Mouse (Mus musculus) hindbrain, embryonic 16.5 days (tissue): ENCODE results near the gene Vmn1r21. TPM values are rescaled to one million over a fixed set of nuclear protein-coding genes. Genes with fewer than 3 reads are reported as not detected.

Experiments
- ATAC-seq: fragments of 200-750 bp; cut with Nextera tagmentation; 2 replicates; pipeline ENCODE4 v1.8.0; 2017; ENCODE audit warnings: moderate TSS enrichment, moderate library complexity
- H3K27ac ChIP-seq: fragments of 300-500 bp; sonication (generic); 2 replicates; pipeline ENCODE4 v1.5.1; 2014; ENCODE audit warnings: low read depth, mild to moderate bottlenecking, control low read depth, low read length, moderate library complexity
- H3K27me3 ChIP-seq: fragments of 300-500 bp; sonication (generic); replicated peaks from 2 replicates; pipeline ENCODE4 v1.6.1; 2014; ENCODE audit warnings: low read length; ENCODE audit not compliant: control insufficient read depth, insufficient read depth
- H3K36me3 ChIP-seq: fragments of 300-500 bp; sonication (generic); 2 replicates; pipeline ENCODE4 v1.6.1; 2014; ENCODE audit warnings: mild to moderate bottlenecking, low read length, moderate library complexity, mixed read lengths; ENCODE audit not compliant: control insufficient read depth, insufficient read depth
- H3K4me1 ChIP-seq: fragments of 300-500 bp; sonication (generic); 2 replicates; pipeline ENCODE4 v1.6.1; 2014; ENCODE audit warnings: low read depth, low read length; ENCODE audit not compliant: control insufficient read depth, insufficient read depth
- H3K4me2 ChIP-seq: fragments of 300-500 bp; sonication (generic); 2 replicates; pipeline ENCODE4 v1.6.1; 2014; ENCODE audit warnings: mild to moderate bottlenecking, low read length, control low read depth, moderate library complexity
- H3K4me3 ChIP-seq: fragments of 300-500 bp; sonication (generic); 2 replicates; pipeline ENCODE4 v1.5.1; 2014; ENCODE audit warnings: mild to moderate bottlenecking, low read length, control low read depth, moderate library complexity
- H3K9ac ChIP-seq: fragments of 300-500 bp; sonication (generic); 2 replicates; pipeline ENCODE4 v1.6.1; 2014; ENCODE audit warnings: low read depth, mild to moderate bottlenecking, control low read depth, low read length, moderate library complexity
- H3K9me3 ChIP-seq: fragments of 300-500 bp; sonication (generic); 2 replicates; pipeline ENCODE4 v1.6.1; 2014; ENCODE audit warnings: mild to moderate bottlenecking, low read length, moderate library complexity; ENCODE audit not compliant: control insufficient read depth
- WGBS: fragments of 180-500 bp; shearing (Covaris S2); extraction: QIAGEN DNeasy Blood & Tissue Kit; methylation state at CpG from one replicate; pipeline ENCODE4 v1.1.7; 2014; 5-methylcytosine and 5-hydroxymethylcytosine counted together
- polyA plus RNA-seq: library from polyadenylated mRNA; unstranded; fragments of >200 nt; fragmentation: Nextera tagmentation; extraction: Ambion mirVana; gene quantifications from 2 replicates; pipeline ENCODE4 v1.2.1, GENCODE M21; 2015

Gene Vmn1r21
- polyA plus RNA-seq, 1 experiment from 2014 or later: not detected

DNA sequence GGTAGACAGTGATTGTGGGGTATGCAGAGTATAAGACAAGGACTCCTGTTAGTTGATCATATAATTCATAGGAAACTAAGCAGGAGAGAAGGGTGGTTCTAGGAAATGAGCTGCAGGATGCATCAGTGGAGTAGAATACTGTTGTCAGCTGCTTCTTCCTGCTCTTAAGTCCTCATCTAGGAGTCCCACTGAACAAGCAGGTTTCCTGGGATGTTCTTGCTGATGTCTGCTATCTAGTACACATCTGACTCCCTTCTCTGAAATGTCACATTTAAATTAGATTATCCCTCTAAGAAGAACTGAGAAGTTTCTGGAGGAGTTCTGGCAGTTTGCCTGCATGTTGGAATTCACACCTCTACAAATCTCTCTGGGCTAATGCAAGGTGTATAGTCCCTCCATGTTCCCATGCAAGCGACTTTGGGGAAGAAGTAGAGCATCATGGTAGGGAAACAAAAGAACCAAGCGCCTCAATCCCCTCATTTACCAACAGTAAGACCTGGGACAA is 35.7 kb downstream of the Vmn1r21 start:
- Histone ChIP-seq H3K27me3 (no peaks in the 10 kb centered on the region), H3K4me3 (no peak overlapping the region), H3K9me3 (no peaks in the 10 kb centered on the region), H3K4me1 (no peaks in the 10 kb centered on the region), H3K27ac (no peak overlapping the region), H3K4me2 (no peak overlapping the region), H3K9ac (no peak overlapping the region), H3K36me3 (no peaks in the 10 kb centered on the region)
- ATAC-seq: no peak
- WGBS: 84% methylated on average over 2 of the region's 2 CpGs

DNA sequence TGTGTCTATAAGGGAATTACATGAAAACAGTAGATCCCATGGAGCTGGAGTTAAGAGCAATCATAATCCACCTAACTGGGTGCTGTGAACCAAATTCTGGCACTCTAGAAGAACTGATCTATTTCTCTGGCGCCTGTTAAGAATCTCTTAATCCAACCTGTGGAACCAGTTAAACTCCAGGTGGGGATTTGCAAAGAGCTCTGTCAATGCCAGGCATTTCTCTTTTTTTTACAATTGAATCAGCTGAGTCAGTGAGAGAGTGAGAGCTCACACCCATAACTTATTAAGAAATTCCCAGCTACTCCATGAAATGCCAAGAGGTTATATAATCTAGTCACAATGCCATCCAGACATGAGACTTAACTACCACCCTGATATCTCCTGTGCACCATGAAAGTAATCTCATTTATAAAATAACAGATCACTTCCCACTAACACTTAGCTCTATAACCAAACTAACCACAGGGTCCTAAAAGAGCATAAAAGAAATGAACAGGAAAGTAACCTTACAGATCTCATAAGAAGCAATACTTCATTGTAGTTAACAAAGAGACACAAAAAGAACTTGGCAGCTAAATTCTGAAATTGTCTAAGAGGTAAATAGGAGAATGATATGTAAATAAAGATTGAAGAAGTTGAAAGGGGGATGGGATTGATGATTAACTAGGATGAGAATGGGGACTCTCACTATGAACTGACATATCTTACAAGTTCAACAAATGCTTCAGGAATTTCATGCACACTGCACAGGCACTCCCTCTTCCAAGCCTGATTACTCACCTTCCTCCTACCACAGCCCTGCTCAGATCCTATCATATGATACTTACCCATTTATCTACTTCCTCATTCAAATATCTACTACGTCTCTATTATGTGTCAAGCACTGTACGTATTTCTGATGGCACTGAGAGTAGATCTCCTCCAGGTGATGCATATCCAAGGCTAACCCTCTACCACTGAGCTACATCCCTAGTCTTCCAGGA is 38.1 kb downstream of the Vmn1r21 start:
- Histone ChIP-seq H3K9me3 (no peaks in the 10 kb centered on the region; the same call in 1 of the 2 replicates), H3K4me1 (no peaks in the 10 kb centered on the region), H3K9ac (no peak overlapping the region), H3K27me3 (no peaks in the 10 kb centered on the region), H3K36me3 (peaks cover 2% of the 10 kb centered on the region; the same call in 1 of the 2 replicates), H3K4me3 (no peak overlapping the region), H3K27ac (no peak overlapping the region), H3K4me2 (no peak overlapping the region)
- ATAC-seq: no peak
- WGBS: 90% methylated on average over 3 of the region's 3 CpGs

DNA sequence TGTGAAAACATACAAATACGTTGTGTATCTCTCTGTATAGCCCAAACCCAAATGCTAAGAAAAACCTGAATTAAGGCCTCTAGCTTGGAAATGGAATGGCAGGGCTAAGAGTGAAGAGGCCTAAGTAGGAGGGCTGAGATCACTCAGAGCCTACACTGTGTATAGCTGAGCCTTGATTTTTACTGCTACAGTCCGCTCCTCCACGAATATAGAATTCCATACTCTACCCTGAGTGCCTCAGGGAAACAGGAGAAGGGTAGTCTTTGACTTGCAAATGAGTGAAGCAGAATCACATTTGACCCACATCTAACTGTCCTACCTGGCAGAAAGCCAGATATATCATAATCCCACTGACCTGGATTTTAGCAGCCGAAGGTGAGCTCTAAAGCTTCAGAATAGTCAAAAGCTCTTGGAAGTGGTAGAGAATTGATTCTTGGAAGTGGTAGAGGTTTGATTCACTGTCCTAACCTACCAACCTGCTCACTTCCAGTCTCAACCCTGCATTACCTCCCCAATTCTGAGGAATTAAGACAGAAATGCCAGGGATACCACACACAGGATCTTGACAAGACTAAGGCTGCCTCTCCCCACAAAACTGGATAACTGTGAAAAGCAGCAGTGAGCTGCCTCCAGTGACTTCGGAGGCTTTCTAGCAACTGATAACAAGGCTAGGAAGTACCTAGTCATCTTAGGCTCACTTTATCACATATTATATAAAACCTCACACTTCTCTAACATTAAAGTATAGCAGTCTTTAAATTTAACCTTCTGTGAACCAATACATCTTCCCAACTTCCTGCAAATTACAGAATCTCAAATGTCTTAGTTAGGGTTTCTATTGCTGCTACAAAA is 44.7 kb downstream of the Vmn1r21 start:
- Histone ChIP-seq H3K4me1 (no peaks in the 10 kb centered on the region), H3K36me3 (peaks cover 2% of the 10 kb centered on the region; the same call in 1 of the 2 replicates), H3K27me3 (no peaks in the 10 kb centered on the region), H3K9ac (no peak overlapping the region), H3K4me2 (no peak overlapping the region), H3K9me3 (no peaks in the 10 kb centered on the region; the same call in 1 of the 2 replicates), H3K27ac (no peak overlapping the region), H3K4me3 (no peak overlapping the region)
- 87% methylated on average over 5 of the region's 5 CpGs for WGBS
- no peak for ATAC-seq

DNA sequence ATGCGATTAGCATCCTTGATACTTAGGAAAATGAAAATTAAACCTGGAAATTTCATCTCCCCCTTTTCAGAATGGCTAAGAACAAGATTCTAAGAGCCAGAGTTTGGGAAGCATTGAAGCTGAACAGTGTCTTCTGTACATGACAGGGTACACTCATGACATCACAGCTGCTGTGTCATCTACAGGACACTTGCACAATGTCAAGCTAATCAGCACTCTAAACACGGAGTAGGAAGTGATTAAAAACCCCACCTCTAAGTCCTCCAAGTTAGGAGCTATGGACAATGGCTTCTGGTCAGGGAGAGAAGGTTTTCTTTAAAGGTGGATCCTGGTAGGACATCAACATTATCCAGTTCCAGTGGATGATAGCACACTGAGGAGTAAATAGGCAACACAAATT is 47.0 kb downstream of the Vmn1r21 start:
- no peak for ATAC-seq
- 86% methylated on average over 2 of the region's 2 CpGs for WGBS

DNA sequence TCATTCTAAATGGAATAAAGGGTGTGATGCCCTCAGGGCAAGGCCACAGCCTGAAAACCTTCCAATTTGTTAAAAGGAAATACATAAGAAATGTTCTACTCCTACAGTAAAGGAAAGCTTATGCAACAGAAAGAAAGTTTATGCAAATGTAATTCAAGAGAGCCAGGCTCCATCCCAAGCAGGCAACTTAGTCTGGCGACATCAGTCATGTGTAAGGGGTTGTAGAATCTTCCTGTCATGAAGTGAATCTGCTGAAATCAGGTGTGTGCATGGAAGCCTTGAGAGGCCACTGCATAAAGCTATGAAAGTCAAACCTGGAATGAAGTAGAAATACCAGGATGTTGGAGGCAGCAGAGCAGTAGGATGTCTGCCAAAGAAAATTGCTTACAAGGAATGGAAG is 51.2 kb downstream of the Vmn1r21 start:
- Histone ChIP-seq H3K4me1 (no peaks in the 10 kb centered on the region), H3K27ac (no peak overlapping the region), H3K36me3 (no peaks in the 10 kb centered on the region), H3K9ac (no peak overlapping the region), H3K4me3 (no peak overlapping the region), H3K4me2 (no peak overlapping the region), H3K9me3 (no peaks in the 10 kb centered on the region), H3K27me3 (no peaks in the 10 kb centered on the region)
- 91% methylated on average over 1 of the region's 1 CpGs for WGBS
- ATAC-seq: no peak

More for the DNA sequence above, 47.0 kb downstream of the Vmn1r21 start:
- H3K27me3 ChIP-seq: no peaks in the 10 kb centered on the region
- H3K27ac ChIP-seq: no peak overlapping the region
- no peaks in the 10 kb centered on the region for H3K4me1 ChIP-seq
- no peaks in the 10 kb centered on the region for H3K36me3 ChIP-seq
- no peak overlapping the region for H3K4me2 ChIP-seq
- H3K9ac ChIP-seq: no peak overlapping the region
- H3K4me3 ChIP-seq: no peak overlapping the region
- no peaks in the 10 kb centered on the region for H3K9me3 ChIP-seq

DNA sequence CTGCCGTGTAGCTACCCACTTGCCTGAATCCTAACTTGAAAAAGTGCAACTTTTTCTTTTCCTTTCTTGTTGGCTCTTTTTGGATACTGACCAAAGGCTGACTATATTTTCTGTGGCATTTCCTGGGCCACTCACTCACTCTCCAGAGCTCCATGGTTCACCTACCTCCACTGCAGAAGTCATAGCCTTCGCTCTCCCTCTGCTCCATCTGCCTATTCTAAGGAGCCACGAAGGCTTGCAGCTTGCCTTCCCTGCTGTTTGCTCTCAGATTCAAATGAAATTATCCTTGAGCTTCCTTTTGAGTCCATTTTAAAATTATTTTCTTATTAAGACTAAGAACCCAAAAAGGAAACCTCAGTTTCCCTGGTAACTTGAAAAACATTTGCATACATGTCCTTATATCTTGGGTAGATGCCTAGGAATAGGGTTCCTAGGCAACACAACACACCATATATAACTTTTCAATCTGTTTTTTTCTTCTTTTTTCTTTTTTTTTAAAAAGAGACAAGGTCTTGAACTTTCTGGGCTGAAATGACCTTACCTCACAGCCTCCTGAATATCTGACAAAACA is 53.2 kb downstream of the Vmn1r21 start:
- Histone ChIP-seq H3K27ac (no peak overlapping the region), H3K4me1 (no peaks in the 10 kb centered on the region), H3K27me3 (no peaks in the 10 kb centered on the region), H3K36me3 (no peaks in the 10 kb centered on the region), H3K9ac (no peak overlapping the region), H3K9me3 (no peaks in the 10 kb centered on the region), H3K4me2 (no peak overlapping the region), H3K4me3 (no peak overlapping the region)
- no peak for ATAC-seq
- 91% methylated on average over 3 of the region's 3 CpGs for WGBS

DNA sequence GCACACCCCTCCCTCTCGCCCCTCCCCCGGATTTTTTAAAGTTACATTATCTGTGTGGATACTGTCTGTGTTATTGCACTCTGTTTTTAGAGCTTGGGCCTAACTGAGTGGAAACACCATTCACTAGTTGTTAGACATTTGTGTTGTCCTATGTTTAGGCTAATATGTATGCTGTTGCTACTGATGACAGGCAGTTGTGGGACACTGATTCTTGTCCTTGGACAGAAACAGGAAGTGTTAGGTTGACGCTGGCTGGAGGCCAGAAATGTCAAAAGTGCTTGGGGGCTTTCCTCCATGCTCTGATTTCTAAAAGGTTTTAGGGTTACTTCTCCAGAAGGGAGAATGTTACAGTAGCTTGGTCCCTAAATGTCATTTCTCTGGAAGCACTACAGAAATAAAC is 54.3 kb downstream of the Vmn1r21 start:
- Histone ChIP-seq H3K4me1 (no peaks in the 10 kb centered on the region), H3K36me3 (no peaks in the 10 kb centered on the region), H3K27me3 (no peaks in the 10 kb centered on the region), H3K4me3 (no peak overlapping the region), H3K4me2 (no peak overlapping the region), H3K9me3 (no peaks in the 10 kb centered on the region), H3K27ac (no peak overlapping the region), H3K9ac (no peak overlapping the region)
- ATAC-seq: no peak
- WGBS: 73% methylated on average over 3 of the region's 3 CpGs
